Mouse (Mus musculus): ENCODE results near the gene 2900026A02Rik. TPM values are rescaled to one million over a fixed set of nuclear protein-coding genes. Genes with fewer than 3 reads are reported as not detected.

2900026A02Rik gene
- polyA plus RNA-seq, 1 experiment from 2014 or later: 3.7 TPM

GRCm38 (mm10) chr5:113164873-113165441 is 56.1 kb downstream of the 2900026A02Rik start:
- no peaks in the 10 kb centered on the region for H3K36me3 ChIP-seq (replicated peaks)
- 0 out of 2 replicates have a peak, but pooled peaks cover 5% of the 10 kb centered on the region for H3K27me3 ChIP-seq (replicated peaks; ENCODE audit: low read depth, poor library complexity, severe bottlenecking)
- peak overlapping the region; percentile 58; the same call in 1 of the 2 replicates for H3K27ac ChIP-seq (replicated peaks)
- no peaks in the 10 kb centered on the region for H3K9me3 ChIP-seq
- peak; percentile 88 for DNase-seq (ENCODE audit: low spot score)
- 5% methylated on average over 16 of the region's 16 CpGs for WGBS
- peaks cover 57% of the 10 kb centered on the region for H3K4me1 ChIP-seq
- H3K4me3 ChIP-seq: peak overlapping the region; percentile 16; the same call in 1 of the 2 replicates

DNA sequence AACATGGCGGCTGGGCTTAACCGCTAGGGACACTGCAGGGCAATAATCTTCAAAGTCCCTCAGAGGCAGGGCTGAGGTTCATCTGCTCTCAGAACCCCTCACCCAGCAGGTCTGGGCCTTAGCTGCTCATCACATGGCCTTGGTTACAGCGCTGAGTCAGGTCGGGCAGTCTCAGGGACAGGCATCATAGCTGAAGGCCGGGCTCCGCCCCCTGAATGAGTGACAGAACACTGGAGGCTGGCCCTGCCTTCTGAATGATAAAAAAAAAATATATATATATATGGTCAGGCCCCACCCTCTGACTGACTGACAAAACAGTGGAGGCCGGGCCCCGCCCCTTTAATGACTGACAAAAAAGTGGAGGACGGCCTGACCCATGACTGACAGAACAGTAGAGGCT is 56.6 kb downstream of the 2900026A02Rik start:
- DNase-seq (ENCODE audit: low spot score): no peak
- peaks cover 62% of the 10 kb centered on the region for H3K4me1 ChIP-seq
- 0 out of 2 replicates have a peak, but pooled peaks cover 5% of the 10 kb centered on the region for H3K27me3 ChIP-seq (replicated peaks; ENCODE audit: low read depth, poor library complexity, severe bottlenecking)
- H3K36me3 ChIP-seq (replicated peaks): no peaks in the 10 kb centered on the region
- H3K9me3 ChIP-seq: no peaks in the 10 kb centered on the region
- 23% methylated on average over 9 of the region's 9 CpGs for WGBS
- peak overlapping the region; percentile 19; the same call in 1 of the 2 replicates for H3K27ac ChIP-seq (replicated peaks)
- H3K4me3 ChIP-seq: peak overlapping the region; percentile 16; the same call in 1 of the 2 replicates

DNA sequence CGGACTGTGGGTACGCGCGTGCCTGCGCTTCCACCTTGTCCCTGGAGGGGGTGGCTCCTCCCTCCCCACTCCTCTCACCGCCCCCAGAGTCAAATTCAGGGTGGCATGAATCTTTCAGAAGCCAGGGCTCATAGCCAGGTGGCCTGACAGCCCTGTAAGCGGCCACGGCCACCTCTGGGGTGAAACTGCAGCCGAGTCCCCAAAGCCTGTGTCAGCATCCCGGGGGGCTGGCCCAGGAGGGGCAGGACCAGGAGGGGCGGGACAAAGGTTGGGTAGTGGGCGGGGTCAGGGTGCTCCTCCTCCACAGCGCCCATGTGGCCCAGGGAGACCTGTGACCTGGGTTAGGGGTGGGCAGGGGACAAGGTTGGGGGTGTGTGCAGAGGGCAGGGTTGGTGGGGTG is 57.9 kb downstream of the 2900026A02Rik start:
- peak overlapping the region; percentile 52 for H3K4me3 ChIP-seq
- peaks cover 75% of the 10 kb centered on the region for H3K4me1 ChIP-seq
- DNase-seq (ENCODE audit: low spot score): peak; percentile 60
- no peaks in the 10 kb centered on the region for H3K9me3 ChIP-seq
- peak overlapping the region; percentile 65 for H3K27ac ChIP-seq (replicated peaks)
- 3% methylated on average over 13 of the region's 13 CpGs for WGBS
- H3K36me3 ChIP-seq (replicated peaks): no peaks in the 10 kb centered on the region
- H3K27me3 ChIP-seq (replicated peaks; ENCODE audit: low read depth, poor library complexity, severe bottlenecking): 0 out of 2 replicates have a peak, but pooled peaks cover 5% of the 10 kb centered on the region

DNA sequence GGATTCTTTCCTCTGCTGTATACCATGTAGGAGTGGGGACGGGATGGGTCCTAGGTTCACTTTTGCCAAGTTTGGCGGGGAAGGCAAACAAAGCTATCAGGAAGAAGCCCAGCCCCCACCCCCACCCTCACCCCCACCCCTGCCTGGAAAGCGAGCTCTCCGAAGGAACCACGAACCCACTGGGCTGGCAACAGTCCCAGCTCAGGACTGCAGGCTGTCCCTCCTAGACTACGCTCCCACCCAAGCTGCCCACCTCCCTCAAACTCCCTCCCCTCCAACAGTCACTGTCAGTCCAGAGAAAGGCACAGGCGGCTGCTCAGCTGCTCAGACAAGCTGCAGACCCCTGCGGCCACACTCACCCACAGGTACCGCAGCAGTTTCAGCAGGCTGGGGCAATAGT is 58.3 kb downstream of the 2900026A02Rik start:
- Histone ChIP-seq H3K9me3 (no peaks in the 10 kb centered on the region), H3K4me3 (peak overlapping the region; percentile 52), H3K36me3 (replicated peaks) (no peaks in the 10 kb centered on the region), H3K27ac (replicated peaks) (peak overlapping the region; percentile 65), H3K4me1 (peaks cover 79% of the 10 kb centered on the region), H3K27me3 (replicated peaks; ENCODE audit: low read depth, poor library complexity, severe bottlenecking) (0 out of 2 replicates have a peak, but pooled peaks cover 5% of the 10 kb centered on the region)
- 17% methylated on average over 9 of the region's 9 CpGs for WGBS
- DNase-seq (ENCODE audit: low spot score): no peak

DNA sequence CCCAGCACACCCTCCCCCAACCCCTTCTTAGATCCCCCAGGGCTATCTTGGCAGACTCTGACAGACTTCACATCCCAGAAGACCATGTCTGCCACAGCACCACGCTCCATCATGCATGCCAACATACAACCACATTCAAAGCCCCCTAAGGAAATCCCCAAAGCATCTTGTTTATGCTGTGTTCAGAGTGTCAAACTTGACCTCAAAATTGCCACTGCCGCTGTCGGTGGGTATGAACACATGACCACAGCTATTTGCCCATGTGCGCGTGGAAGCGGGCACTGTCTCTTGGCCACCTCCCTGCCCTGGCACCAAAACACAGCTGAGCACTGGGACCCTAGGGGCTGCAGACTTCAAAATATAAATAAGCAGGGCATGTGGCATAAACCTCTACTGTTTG is 59.5 kb downstream of the 2900026A02Rik start:
- 91% methylated on average over 6 of the region's 6 CpGs for WGBS
- no peaks in the 10 kb centered on the region for H3K36me3 ChIP-seq (replicated peaks)
- H3K4me1 ChIP-seq: peaks cover 87% of the 10 kb centered on the region
- no peak overlapping the region for H3K27ac ChIP-seq (replicated peaks)
- DNase-seq (ENCODE audit: low spot score): no peak
- H3K9me3 ChIP-seq: no peaks in the 10 kb centered on the region
- H3K4me3 ChIP-seq: no peak overlapping the region
- H3K27me3 ChIP-seq (replicated peaks; ENCODE audit: low read depth, poor library complexity, severe bottlenecking): 0 out of 2 replicates have a peak, but pooled peaks cover 5% of the 10 kb centered on the region

- peaks cover 85% of the 10 kb centered on the region for H3K4me1 ChIP-seq
- H3K27ac ChIP-seq (replicated peaks): peak overlapping the region; percentile 73
- H3K36me3 ChIP-seq (replicated peaks): no peaks in the 10 kb centered on the region
- H3K9me3 ChIP-seq: no peaks in the 10 kb centered on the region
- H3K4me3 ChIP-seq: no peak overlapping the region
- no peak for DNase-seq (ENCODE audit: low spot score)
- 76% methylated on average over 10 of the region's 10 CpGs for WGBS
- 0 out of 2 replicates have a peak, but pooled peaks cover 5% of the 10 kb centered on the region for H3K27me3 ChIP-seq (replicated peaks; ENCODE audit: low read depth, poor library complexity, severe bottlenecking)
Measured at GRCm38 (mm10) chr5:113160320-113160719, 60.7 kb downstream of the 2900026A02Rik start.

DNA sequence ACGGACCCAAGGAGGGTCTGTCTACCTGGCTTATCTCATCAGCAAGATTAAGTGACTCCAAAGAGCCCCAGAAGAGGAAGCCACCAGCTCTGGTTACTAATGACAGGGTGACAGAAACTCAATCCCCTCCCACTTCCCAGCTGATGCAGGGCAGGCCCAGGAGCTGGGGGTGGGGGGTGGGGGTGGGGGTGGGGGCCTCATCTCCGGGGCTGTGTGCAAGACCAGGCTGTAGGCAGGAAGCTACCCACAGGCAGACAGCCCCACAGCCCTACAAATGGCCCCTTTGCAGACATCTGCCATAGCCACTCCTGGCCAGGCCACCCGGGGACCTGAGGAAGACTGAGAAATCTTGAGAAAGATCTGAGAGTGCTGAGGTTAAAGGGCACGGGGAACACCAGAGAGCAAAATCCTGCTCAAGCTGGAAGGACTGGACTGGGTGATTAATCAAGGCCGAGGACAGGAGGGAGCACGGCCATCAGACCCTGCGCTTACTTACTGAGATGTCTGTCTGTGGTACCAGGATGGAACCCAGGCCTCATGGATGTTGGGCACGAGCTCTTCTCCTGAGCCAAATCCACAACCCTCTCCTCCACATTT is 62.2 kb downstream of the 2900026A02Rik start:
- 36% methylated on average over 8 of the region's 8 CpGs for WGBS
- Histone ChIP-seq H3K27ac (replicated peaks) (peak overlapping the region; percentile 73), H3K4me1 (peaks cover 83% of the 10 kb centered on the region), H3K9me3 (no peaks in the 10 kb centered on the region), H3K27me3 (replicated peaks; ENCODE audit: low read depth, poor library complexity, severe bottlenecking) (0 out of 2 replicates have a peak, but pooled peaks cover 5% of the 10 kb centered on the region), H3K36me3 (replicated peaks) (no peaks in the 10 kb centered on the region), H3K4me3 (no peak overlapping the region)
- peak; percentile 62 for DNase-seq (ENCODE audit: low spot score)

DNA sequence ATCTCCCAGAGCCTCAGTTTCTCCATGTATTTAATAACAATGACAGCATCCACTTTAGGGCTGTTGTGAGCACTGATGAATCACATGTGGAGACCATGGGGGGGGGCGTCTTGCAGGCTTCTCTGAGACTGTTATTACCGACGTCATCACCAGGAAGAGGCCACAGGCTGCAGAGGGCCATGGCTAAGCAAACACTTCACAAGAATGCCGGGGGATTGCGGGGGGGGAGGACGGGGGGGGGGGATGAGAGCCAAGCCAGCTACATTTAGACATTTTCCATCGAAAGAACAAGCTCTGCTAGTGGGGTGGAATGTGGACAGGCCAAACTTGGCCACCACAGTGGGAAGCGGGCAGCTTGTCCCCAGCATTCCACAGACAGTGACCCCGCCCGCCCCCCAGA is 63.4 kb downstream of the 2900026A02Rik start:
- Histone ChIP-seq H3K4me3 (no peak overlapping the region), H3K36me3 (replicated peaks) (no peaks in the 10 kb centered on the region), H3K27me3 (replicated peaks; ENCODE audit: low read depth, poor library complexity, severe bottlenecking) (no peaks in the 10 kb centered on the region), H3K9me3 (no peaks in the 10 kb centered on the region), H3K4me1 (peaks cover 83% of the 10 kb centered on the region), H3K27ac (replicated peaks) (peak overlapping the region; percentile 73)
- DNase-seq (ENCODE audit: low spot score): no peak
- 55% methylated on average over 10 of the region's 10 CpGs for WGBS

DNA sequence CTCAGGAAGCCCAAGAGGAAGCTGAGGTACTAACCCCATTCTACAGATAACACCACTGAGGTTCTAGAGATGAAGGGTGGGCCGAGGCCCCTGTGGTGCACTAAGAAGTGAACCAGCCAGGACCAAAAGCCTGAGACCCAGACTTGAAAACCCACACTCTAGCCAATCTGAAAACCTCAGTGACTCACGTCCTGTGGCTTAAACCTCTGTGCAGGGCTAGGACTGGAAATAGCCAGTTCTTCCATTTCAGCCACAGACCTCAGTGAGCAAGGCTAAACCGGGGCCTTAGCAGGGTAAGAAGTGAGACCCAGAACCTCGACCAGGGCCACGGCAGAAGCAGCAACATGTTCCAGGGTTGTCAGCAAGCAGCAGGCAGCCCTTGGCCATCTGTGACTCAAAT is 64.0 kb downstream of the 2900026A02Rik start:
- 84% methylated on average over 5 of the region's 5 CpGs for WGBS
- H3K27ac ChIP-seq (replicated peaks): peak overlapping the region; percentile 73
- no peaks in the 10 kb centered on the region for H3K36me3 ChIP-seq (replicated peaks)
- H3K27me3 ChIP-seq (replicated peaks; ENCODE audit: low read depth, poor library complexity, severe bottlenecking): no peaks in the 10 kb centered on the region
- peaks cover 83% of the 10 kb centered on the region for H3K4me1 ChIP-seq
- no peaks in the 10 kb centered on the region for H3K9me3 ChIP-seq
- H3K4me3 ChIP-seq: no peak overlapping the region
- no peak for DNase-seq (ENCODE audit: low spot score)

DNA sequence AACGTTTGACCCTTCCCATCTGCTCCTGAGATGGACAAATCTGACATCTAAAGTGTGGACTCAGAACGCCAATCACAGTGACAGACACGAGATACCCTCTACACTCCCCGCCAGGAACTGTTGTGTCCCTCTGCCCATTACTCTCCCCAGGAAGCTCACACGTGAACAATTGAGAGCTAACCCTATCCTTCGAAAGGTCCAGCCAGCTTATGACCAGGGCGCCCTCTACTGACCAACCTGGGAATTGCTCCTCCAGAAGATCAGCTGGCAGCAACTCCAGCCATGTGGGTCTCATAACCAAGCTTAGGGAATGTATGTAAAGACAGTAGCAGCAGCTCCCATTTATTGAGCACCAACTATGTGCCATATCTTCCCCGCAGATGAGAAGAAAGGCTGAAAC is 65.9 kb downstream of the 2900026A02Rik start:
- Histone ChIP-seq H3K27me3 (replicated peaks; ENCODE audit: low read depth, poor library complexity, severe bottlenecking) (no peaks in the 10 kb centered on the region), H3K27ac (replicated peaks) (no peak overlapping the region; the same call in 1 of the 2 replicates), H3K4me1 (peaks cover 79% of the 10 kb centered on the region)

DNA sequence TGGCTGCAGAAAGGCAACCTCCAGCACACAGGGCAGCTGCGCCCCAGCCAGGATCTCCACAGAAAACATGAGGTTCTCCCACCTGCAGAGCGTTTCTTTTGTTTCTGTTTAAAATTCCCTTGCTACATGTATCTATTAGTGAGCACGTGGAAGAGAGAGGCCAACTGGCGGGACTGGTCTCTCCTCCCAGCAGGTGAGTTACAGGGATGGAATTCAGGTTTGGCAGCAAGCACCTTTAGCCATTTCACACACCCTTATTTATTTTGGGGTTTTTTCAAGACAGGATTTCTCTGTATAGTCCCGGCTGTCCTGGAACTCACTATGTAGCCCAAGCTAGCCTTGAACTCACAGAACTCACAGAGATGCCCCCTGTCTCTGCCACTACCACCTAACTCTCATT is 66.6 kb downstream of the 2900026A02Rik start:
- peak overlapping the region; percentile 48 for H3K27ac ChIP-seq (replicated peaks)
- no peak overlapping the region for H3K4me3 ChIP-seq
- peaks cover 72% of the 10 kb centered on the region for H3K4me1 ChIP-seq
- no peaks in the 10 kb centered on the region for H3K9me3 ChIP-seq
- WGBS: 77% methylated on average over 5 of the region's 5 CpGs
- DNase-seq (ENCODE audit: low spot score): no peak
- H3K36me3 ChIP-seq (replicated peaks): no peaks in the 10 kb centered on the region
- no peaks in the 10 kb centered on the region for H3K27me3 ChIP-seq (replicated peaks; ENCODE audit: low read depth, poor library complexity, severe bottlenecking)

More for the DNA sequence above, 65.9 kb downstream of the 2900026A02Rik start:
- WGBS: 5% methylated on average over 8 of the region's 8 CpGs
- Histone ChIP-seq H3K9me3 (no peaks in the 10 kb centered on the region), H3K4me3 (no peak overlapping the region), H3K36me3 (replicated peaks) (no peaks in the 10 kb centered on the region)
- DNase-seq (ENCODE audit: low spot score): peak; percentile 85

DNA sequence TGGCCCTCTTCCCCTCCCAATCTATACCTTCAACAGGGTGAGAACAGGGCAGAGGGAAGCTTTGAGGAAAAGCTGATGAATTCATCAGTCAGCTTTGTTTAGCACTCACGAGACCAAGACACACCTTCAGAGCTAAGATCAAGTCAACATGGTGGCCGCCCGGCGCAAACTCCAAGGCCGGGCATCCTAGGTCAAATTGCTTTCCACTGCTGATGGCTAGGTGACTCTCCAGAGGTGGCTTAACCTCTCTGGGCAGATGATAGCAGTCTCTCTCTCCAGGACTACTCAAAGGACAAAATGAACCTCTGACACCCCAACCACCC is 67.6 kb downstream of the 2900026A02Rik start:
- Histone ChIP-seq H3K4me3 (no peak overlapping the region), H3K4me1 (peaks cover 69% of the 10 kb centered on the region), H3K27ac (replicated peaks) (peak overlapping the region; percentile 58), H3K27me3 (replicated peaks; ENCODE audit: low read depth, poor library complexity, severe bottlenecking) (no peaks in the 10 kb centered on the region), H3K36me3 (replicated peaks) (no peaks in the 10 kb centered on the region), H3K9me3 (no peaks in the 10 kb centered on the region)
- no peak for DNase-seq (ENCODE audit: low spot score)
- 79% methylated on average over 5 of the region's 5 CpGs for WGBS
